Mouse (Mus musculus) left cerebral cortex, adult 8-10 months (tissue): ENCODE results near the gene Clec16a. TPM values are rescaled to one million over a fixed set of nuclear protein-coding genes. Genes with fewer than 3 reads are reported as not detected.

Experiments
- DNase-seq, 2 experiments: peaks; one replicate each; pipeline ENCODE4 v3.0.0; 2022; ENCODE audit warnings: low spot score in 2 of 2
- total RNA-seq, 4 experiments: library from RNA; stranded (reverse); gene quantifications; 2 replicates each; pipeline ENCODE4 v1.2.4; 2022

The Clec16a gene
- total RNA-seq, 4 experiments from 2014 or later: 89.8 to 97.2 (median 91.2) TPM

GRCm38 (mm10) chr16:10762569-10763180 is 217.5 kb downstream of the Clec16a start:
- DNase-seq: no peak

DNA sequence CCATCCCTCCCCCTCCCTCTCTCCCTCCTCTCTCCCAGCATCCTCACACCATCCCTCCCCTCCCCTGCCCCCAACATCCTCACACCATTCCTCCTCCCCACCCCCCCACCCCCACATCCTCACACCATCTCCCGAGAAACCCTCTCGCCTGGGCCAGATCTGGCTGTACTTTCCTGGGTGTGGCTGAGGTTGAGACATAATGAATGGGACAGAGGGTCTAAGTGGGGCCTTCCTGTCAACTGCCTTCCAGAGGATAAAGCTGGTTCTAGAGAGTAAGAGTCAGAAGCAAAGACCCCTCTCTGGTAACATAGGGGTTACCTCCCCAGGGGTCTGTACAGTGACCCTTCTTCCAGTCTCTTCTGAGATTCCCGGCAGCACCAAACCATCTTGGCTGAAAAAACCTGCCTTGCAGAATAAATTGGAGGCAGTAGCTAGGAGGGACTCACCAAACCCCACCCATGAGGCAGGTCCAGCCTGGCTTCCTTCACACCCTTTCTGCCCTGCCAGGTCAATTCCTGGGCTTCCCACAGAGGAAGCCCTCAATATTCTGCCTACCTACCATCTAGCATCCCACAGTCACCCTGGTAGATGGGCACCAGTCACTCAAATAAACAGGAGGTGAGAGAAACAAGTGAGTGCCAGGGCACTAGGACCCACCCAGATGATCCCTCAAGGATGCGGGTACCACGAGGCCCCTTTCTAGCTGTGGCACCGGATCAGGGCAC is 218.6 kb downstream of the Clec16a start:
- DNase-seq: no peak

DNA sequence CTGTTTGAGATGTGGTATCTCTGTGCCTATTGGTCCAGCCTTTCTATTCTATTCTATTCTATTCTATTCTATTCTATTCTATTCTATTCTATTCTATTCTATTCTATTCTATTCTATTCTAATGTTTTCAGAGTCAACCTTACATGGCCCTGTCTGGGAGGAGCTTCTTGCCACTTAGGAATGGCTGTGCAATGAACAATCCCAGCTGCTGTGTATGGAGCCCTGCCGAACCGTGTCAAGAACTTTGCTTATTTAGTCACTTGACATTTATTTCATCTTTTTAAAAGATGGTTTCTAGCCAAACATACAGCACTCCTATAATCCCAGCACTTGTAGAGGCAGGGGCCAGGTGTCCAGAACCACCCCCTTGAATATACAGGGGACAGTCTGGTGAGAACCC is 219.2 kb downstream of the Clec16a start:
- no peak for DNase-seq

- DNase-seq: no peak
Measured at GRCm38 (mm10) chr16:10767158-10767557, 222.0 kb downstream of the Clec16a start.

DNA sequence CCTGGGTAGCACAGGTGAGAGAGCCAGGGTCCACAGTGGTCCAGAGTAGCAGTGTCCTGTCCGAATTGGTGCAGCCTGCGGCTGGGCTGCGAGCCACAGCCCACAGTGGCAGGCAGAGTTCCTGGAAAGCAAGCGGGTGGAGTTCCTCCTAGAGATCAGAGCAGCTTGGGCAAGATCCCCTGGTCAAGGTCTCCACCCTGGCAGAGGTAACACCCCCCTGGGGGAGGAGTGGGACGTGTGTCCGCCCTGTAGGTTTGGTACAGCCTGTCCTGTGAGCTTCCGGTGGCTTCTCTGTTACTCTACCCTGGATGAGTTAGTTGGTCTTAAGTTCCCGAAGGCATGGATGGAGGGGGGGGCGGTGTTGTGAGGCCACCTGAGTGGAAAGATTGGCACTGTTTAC is 223.7 kb downstream of the Clec16a start:
- no peak for DNase-seq

DNA sequence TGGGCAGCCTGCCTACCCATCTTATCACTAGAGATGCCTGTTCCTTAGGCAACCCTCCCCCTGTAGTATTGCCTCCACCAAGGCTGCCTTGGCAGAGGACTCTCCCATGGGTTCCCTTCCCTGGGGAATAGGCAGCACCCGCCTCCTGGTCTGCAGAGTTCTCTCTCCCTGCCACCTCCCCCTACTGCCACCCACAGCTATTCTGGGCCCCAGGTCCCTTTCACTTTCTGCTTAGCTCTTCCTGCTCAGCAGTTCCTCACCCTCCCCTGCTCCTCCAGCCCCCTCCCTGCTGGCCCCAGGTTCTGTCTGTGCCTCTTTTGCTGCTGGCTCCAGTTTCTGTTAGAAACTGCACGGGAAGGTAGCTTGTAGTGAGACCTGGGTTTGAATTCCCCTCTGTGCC is 224.5 kb downstream of the Clec16a start:
- DNase-seq: peak in 1 of 2 experiments; percentile 54

- DNase-seq: no peak
Measured at GRCm38 (mm10) chr16:10770531-10771325, 225.6 kb downstream of the Clec16a start.

DNA sequence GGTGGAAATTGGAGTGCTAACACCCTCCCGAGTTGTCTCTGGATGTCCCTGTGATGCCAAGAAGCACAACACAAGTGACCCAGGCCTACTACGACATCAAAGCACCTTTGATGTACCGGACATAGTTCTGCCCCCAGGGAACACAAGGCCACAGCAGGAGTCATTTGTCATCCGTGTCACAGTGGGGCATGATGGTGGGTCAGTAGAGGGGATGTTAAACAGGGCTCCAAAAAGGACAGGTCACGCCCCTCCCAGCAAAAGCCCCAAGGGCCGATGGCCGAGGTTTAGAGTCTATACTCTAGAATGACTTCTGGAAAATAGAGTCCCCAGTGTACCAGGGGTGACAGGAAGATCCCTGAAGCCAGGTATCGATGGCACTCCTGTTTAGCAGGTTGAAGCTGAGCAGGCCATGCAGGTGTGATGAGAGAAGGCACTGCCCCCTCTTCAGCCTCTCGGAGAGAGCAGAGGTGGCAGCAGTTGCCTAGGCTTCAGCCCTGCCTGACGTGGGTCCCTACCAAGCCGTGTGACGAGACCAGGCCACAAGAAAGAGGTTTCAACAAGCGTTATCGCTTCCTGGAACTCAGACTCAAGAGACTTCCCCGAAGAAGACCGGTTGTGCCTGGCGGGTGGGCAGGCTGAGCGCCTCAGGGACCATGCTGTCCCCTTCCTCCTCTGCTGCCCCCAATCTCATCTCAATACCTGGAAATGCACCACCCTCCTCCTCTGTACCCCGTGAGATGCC is 226.8 kb downstream of the Clec16a start:
- DNase-seq: no peak

GRCm38 (mm10) chr16:10773543-10773942 is 228.4 kb downstream of the Clec16a start:
- no peak for DNase-seq

GRCm38 (mm10) chr16:10774726-10775125 is 229.6 kb downstream of the Clec16a start:
- no peak for DNase-seq

GRCm38 (mm10) chr16:10776322-10776721 is 231.2 kb downstream of the Clec16a start:
- no peak for DNase-seq

DNA sequence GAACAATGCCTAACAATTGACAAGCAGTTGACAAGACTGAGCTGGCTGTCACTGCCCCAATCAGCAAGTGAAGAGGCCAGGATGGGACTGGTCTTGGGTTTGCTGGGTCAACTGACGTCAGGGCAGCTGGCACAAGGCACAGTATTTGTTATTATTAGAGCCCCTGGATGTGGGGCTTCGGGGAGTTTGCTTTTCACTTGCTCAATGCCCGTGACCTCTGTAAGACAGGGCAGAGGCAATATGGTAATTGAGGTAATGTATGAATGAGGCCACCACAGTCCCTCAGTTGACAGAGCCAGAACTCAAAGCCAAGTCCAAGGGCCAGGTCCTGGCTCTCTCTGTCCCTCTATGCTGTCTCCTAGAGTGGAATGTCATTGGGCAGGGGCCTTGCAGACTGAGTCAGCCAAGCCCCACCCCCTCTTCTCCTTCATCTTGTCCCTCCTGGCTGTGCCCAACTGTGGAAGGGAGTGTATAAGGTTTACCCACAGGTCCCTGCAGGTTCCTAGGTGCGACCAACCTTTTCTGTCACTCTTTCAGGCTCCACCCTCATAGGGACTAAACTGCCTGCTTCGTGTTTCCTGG is 232.5 kb downstream of the Clec16a start:
- DNase-seq: no peak

- DNase-seq: no peak
Measured at GRCm38 (mm10) chr16:10780631-10781120, 235.5 kb downstream of the Clec16a start.

GRCm38 (mm10) chr16:10781862-10782371 is 236.8 kb downstream of the Clec16a start:
- DNase-seq: no peak

- no peak for DNase-seq
Measured at GRCm38 (mm10) chr16:10782377-10783151, 237.4 kb downstream of the Clec16a start.

GRCm38 (mm10) chr16:10783152-10783434 is 238.0 kb downstream of the Clec16a start:
- no peak for DNase-seq

GRCm38 (mm10) chr16:10783451-10783850 is 238.3 kb downstream of the Clec16a start:
- no peak for DNase-seq

DNA sequence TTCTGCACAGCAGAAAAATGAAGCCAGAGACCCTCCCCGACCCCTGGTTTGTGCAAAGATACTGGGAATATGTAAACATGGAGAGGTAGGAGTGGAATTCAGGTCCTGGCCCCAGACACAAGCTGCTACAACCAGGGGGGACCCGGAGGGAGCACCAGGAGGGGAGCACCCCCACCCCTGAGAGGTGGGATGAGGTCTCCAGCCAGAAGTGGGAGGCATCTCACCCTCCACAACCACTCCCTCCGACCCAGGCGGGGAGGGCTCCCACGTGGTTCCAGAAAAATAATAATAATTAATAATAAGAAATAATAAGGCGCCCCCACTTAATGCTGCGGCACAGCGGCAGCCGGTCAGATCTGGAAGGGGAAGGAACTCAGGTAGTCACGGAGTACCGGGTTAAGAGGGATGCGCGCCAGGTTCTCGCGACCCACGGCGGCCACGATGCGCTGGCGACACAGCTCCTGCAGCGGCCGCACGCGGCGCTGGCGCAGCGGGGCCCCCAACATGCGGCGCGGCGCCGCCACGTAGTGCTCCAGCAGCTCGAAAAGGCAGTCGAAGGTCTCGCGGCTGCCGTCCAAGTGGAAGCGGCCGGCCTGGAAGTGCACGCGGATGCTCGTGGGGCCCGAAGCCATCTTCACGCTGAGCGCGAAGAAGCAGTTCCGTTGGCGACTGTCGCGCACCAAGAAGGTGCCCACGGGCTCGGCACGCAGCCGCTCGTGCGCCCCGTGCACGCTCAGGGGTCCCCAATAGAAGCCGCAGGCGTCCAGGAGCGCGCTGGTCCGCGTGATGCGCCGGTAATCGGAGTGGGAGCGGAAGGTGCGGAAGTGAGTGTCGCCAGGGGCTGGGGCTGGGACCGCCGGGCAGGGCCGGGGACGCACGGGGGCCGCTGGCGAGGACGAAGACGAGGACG is 239.0 kb downstream of the Clec16a start:
- peak; percentile 19 to 30 for DNase-seq

GRCm38 (mm10) chr16:10784793-10785370 is 239.7 kb downstream of the Clec16a start:
- peak; percentile 62 to 82 for DNase-seq
